Mouse (Mus musculus) R1 (cell line): ENCODE measurements at regions not wholly inside any gene's neighbourhood (a gene's known extent, or its start where the extent isn't known, plus 50 kb on each side); places are given as distances from the start of the nearest gene placed in this dataset.

Experiments used
- DNase-seq: peaks from one replicate; pipeline ENCODE4 v3.0.0-alpha.2; 2018; ENCODE audit warnings: low read depth, low spot score

GRCm38 (mm10) chr9:67698796-67699195 lies 60.4 kb upstream of the C2cd4b start:
- no peak for DNase-seq

- no peak for DNase-seq
These were observed 59.2 kb upstream of the C2cd4b start for GRCm38 (mm10) chr9:67699846-67700579.

DNA sequence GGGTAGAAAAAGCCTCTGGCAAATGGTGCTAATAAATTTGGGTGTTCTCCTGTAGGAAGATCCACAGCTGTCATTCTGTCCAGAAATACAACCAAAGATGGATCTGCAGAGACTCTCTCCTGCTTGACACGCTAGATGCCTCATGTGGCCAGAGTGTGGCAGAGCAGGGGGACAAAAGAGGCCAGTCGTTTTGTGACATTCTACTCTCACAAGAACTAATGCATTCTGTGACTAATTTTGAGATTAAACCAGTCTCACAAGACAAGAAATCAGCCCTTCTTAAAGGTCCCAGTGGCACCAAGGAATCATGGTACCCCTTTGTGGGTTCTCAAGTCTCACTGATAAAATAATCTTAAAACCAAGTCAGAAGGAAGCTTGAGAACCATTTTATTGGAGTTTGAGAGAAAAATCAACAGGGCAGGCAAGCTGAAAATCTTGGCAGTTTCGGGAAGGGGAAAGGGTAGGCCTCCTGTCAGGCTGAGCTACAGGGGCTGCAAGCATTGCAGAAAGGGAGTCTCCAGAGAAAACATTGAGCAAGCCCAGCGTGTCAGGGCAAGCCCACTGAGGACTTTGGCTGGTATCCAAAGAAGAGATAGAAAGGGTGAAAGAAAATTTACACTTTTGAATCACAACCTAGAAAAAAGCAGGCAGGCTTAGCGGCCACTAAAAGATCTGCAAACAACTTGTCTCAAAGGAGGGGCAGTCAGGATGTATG lies 50.8 kb upstream of the C2cd4b start:
- no peak for DNase-seq
